Mouse (Mus musculus): ENCODE data around the gene Hcfc2.

DNA sequence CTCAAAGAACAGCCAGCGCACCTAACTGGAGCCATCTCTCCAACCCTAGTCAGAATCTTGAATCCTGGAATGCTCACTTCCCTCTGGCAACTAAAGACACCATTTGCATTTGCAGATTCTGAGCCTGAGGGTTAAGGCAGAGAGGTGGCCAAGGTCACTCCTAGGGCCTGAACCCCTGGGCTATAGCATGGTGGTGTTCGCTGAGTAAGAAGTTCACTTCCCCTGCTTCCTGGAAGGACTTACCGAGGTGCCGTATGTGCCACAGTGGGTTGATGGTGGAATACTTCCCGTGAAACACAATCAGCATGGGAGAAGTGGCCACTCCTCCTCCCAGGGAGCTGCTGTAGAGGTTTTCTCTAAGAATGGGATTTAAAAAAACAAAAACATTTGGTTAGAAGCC, 43.3 kb upstream of the Hcfc2 start:
- TF ChIP-seq CTCF (conservative IDR thresholded peaks at IDR 0.05; ENCODE audit: low read length): no peak
- TF ChIP-seq POU5F1 (IDR thresholded peaks at IDR 0.05; ENCODE audit: borderline replicate concordance, low read length): no peak
